14 mouse cellular contexts compared by ENCODE assay signal in genomic region chr1:189860942-189861315, GRCm38 (mm10).
DNase-seq lines count a peak whose midpoint lies in the region; ATAC-seq and TF ChIP-seq lines count a peak whose summit lies in the region.
"Had no signal": no experiment of that assay in that cellular context is flagged by ENCODE, and none has a peak within 500 bp of the region (broad histone marks: within the 10 kb centered on the region; RNA-seq: fewer than 3 reads in every experiment).

No protein-coding gene starts in this region.

- no peak overlapping the region for H3K4me3 ChIP-seq in hindbrain, embryonic 16.5 days (ENCODE audit: low read length)
- H3K4me3 ChIP-seq in hindbrain, embryonic 12.5 days, result no peak overlapping the region
- H3K4me3 ChIP-seq in embryonic facial prominence, embryonic 14.5 days (ENCODE audit: low read depth, low read length), result no peak overlapping the region
- no peak overlapping the region for H3K4me3 ChIP-seq in intestine, embryonic 15.5 days (replicated peaks)
- H3K4me3 ChIP-seq in thymus, adult 2 months (ENCODE audit: control insufficient read depth, insufficient read depth, low read length), result no peak overlapping the region
- H3K4me3 ChIP-seq: limb, embryonic 15.5 days; neural tube, embryonic 15.5 days had no signal

- H3K9ac ChIP-seq in hindbrain, embryonic 16.5 days (ENCODE audit: low read depth, low read length), result no peak overlapping the region
- H3K9ac ChIP-seq in hindbrain, embryonic 12.5 days, result no peak overlapping the region
- peak overlapping the region; percentile 5; the same call in 1 of the 2 replicates for H3K9ac ChIP-seq in embryonic facial prominence, embryonic 14.5 days (ENCODE audit: low read depth, low read length)
- no peak overlapping the region for H3K9ac ChIP-seq in intestine, embryonic 15.5 days
- H3K9ac ChIP-seq: limb, embryonic 15.5 days; neural tube, embryonic 15.5 days had no signal

- no peak for ATAC-seq in hindbrain, embryonic 16.5 days
- ATAC-seq in hindbrain, embryonic 12.5 days (ENCODE audit: low FRiP score), result no peak
- peak; percentile 80 for ATAC-seq in embryonic facial prominence, embryonic 14.5 days (ENCODE audit: low read depth)
- peak; percentile 27; the same call in 1 of the 2 replicates for ATAC-seq in intestine, embryonic 15.5 days
- ATAC-seq: CD4-positive, CD25-positive, alpha-beta regulatory T cell, adult 4 months; midbrain, embryonic 16.5 days had no signal

- no peak overlapping the region for H3K4me2 ChIP-seq in hindbrain, embryonic 16.5 days (ENCODE audit: low read length)
- H3K4me2 ChIP-seq in hindbrain, embryonic 12.5 days (replicated peaks), result no peak overlapping the region
- H3K4me2 ChIP-seq in embryonic facial prominence, embryonic 14.5 days (ENCODE audit: low read depth, low read length), result no peak overlapping the region
- H3K4me2 ChIP-seq in intestine, embryonic 15.5 days (replicated peaks), result no peak overlapping the region
- H3K4me2 ChIP-seq: limb, embryonic 15.5 days; neural tube, embryonic 15.5 days had no signal

- peak; percentile 71 for DNase-seq in embryonic facial prominence, embryonic 14.5 days (ENCODE audit: low spot score)
- peak; percentile 72 for DNase-seq in lung, postnatal 36 days
- no peak for DNase-seq in thymus, adult 2 months
- DNase-seq in adrenal gland, postnatal 36 days, result no peak
- no peak for DNase-seq in layer of hippocampus, adult 18-20 months (ENCODE audit: low spot score in 2 of 2)
- DNase-seq: adrenal gland, adult 2 months; kidney, adult 8-10 months had no signal

- no peaks in the 10 kb centered on the region for H3K36me3 ChIP-seq in hindbrain, embryonic 16.5 days (ENCODE audit: control insufficient read depth, insufficient read depth, low read length)
- H3K36me3 ChIP-seq in hindbrain, embryonic 12.5 days, result no peaks in the 10 kb centered on the region
- peaks cover 73% of the 10 kb centered on the region for H3K36me3 ChIP-seq in embryonic facial prominence, embryonic 14.5 days (ENCODE audit: control insufficient read depth, insufficient read depth, low read length)
- peaks cover 8% of the 10 kb centered on the region for H3K36me3 ChIP-seq in intestine, embryonic 15.5 days
- H3K36me3 ChIP-seq in thymus, adult 2 months (ENCODE audit: control insufficient read depth, insufficient read depth, low read length), result no peaks in the 10 kb centered on the region
- H3K36me3 ChIP-seq: neural tube, embryonic 15.5 days had no signal

- no peaks in the 10 kb centered on the region for H3K27me3 ChIP-seq in hindbrain, embryonic 16.5 days (replicated peaks; ENCODE audit: control insufficient read depth, insufficient read depth, low read length)
- H3K27me3 ChIP-seq in hindbrain, embryonic 12.5 days, result no peaks in the 10 kb centered on the region
- no peaks in the 10 kb centered on the region for H3K27me3 ChIP-seq in embryonic facial prominence, embryonic 14.5 days (replicated peaks; ENCODE audit: control insufficient read depth, insufficient read depth, low read length)
- no peaks in the 10 kb centered on the region for H3K27me3 ChIP-seq in intestine, embryonic 15.5 days (replicated peaks)
- H3K27me3 ChIP-seq in thymus, adult 2 months (ENCODE audit: control insufficient read depth, insufficient read depth, low read length), result no peaks in the 10 kb centered on the region
- H3K27me3 ChIP-seq: limb, embryonic 15.5 days; neural tube, embryonic 15.5 days had no signal

- TF ChIP-seq POLR2A in thymus, adult 2 months (IDR thresholded peaks at IDR 0.05; ENCODE audit: control insufficient read depth, extremely low read depth, insufficient read depth, low read length, poor library complexity), result no peak

- H3K27ac ChIP-seq in hindbrain, embryonic 16.5 days (ENCODE audit: low read depth, low read length), result 0 out of 2 replicates have a peak overlapping the region, but pooled peaks have one; percentile 29
- H3K27ac ChIP-seq in hindbrain, embryonic 12.5 days, result no peak overlapping the region
- peak overlapping the region; percentile 8; the same call in 1 of the 2 replicates for H3K27ac ChIP-seq in embryonic facial prominence, embryonic 14.5 days (replicated peaks; ENCODE audit: low read depth, low read length)
- H3K27ac ChIP-seq in intestine, embryonic 15.5 days, result 0 out of 2 replicates have a peak overlapping the region, but pooled peaks have one; percentile 27
- no peak overlapping the region for H3K27ac ChIP-seq in thymus, adult 2 months (ENCODE audit: control insufficient read depth, insufficient read depth, low read length)
- H3K27ac ChIP-seq: limb, embryonic 15.5 days; neural tube, embryonic 15.5 days had no signal

- H3K4me1 ChIP-seq in hindbrain, embryonic 16.5 days (ENCODE audit: control insufficient read depth, insufficient read depth, low read depth, low read length), result peaks cover 5% of the 10 kb centered on the region
- peaks cover 12% of the 10 kb centered on the region for H3K4me1 ChIP-seq in hindbrain, embryonic 12.5 days
- 0 out of 2 replicates have a peak, but pooled peaks cover 5% of the 10 kb centered on the region for H3K4me1 ChIP-seq in embryonic facial prominence, embryonic 14.5 days (ENCODE audit: control insufficient read depth, insufficient read depth, low read length)
- H3K4me1 ChIP-seq in intestine, embryonic 15.5 days (replicated peaks), result no peaks in the 10 kb centered on the region
- peaks cover 38% of the 10 kb centered on the region for H3K4me1 ChIP-seq in thymus, adult 2 months (replicated peaks; ENCODE audit: control insufficient read depth, insufficient read depth, low read length)
- H3K4me1 ChIP-seq: limb, embryonic 15.5 days had no signal

- H3K9me3 ChIP-seq in hindbrain, embryonic 16.5 days (ENCODE audit: control insufficient read depth, low read length), result no peaks in the 10 kb centered on the region
- no peaks in the 10 kb centered on the region for H3K9me3 ChIP-seq in hindbrain, embryonic 12.5 days (replicated peaks)
- no peaks in the 10 kb centered on the region for H3K9me3 ChIP-seq in embryonic facial prominence, embryonic 14.5 days (ENCODE audit: control insufficient read depth, low read length)
- H3K9me3 ChIP-seq in intestine, embryonic 15.5 days, result no peaks in the 10 kb centered on the region
- H3K9me3 ChIP-seq: limb, embryonic 15.5 days; neural tube, embryonic 15.5 days had no signal

- 73% methylated on average over 12 of the region's 12 CpGs for WGBS in hindbrain, embryonic 16.5 days
- WGBS in hindbrain, embryonic 12.5 days, result 65% methylated on average over 12 of the region's 12 CpGs
- WGBS in embryonic facial prominence, embryonic 14.5 days, result 36% methylated on average over 12 of the region's 12 CpGs
- 59% methylated on average over 12 of the region's 12 CpGs for WGBS in intestine, embryonic 15.5 days
- WGBS in thymus, adult 2 months, result 63% methylated on average over 12 of the region's 12 CpGs

- no peak for TF ChIP-seq CTCF in thymus, adult 2 months (IDR thresholded peaks at IDR 0.05; ENCODE audit: borderline replicate concordance, control insufficient read depth, extremely low read depth, insufficient read depth, low read length, poor library complexity)

Comparison
In these comparisons a context has a peak if more than half of its experiments do, and no peak if none do; other contexts are left out.
1. H3K27ac ChIP-seq: peak in hindbrain, embryonic 16.5 days (single experiment), embryonic facial prominence, embryonic 14.5 days (single experiment) and intestine, embryonic 15.5 days (single experiment); none in hindbrain, embryonic 12.5 days (single experiment) and thymus, adult 2 months (single experiment).
2. ATAC-seq: peak in embryonic facial prominence, embryonic 14.5 days (single experiment) and intestine, embryonic 15.5 days (single experiment); none in hindbrain, embryonic 16.5 days (single experiment) and hindbrain, embryonic 12.5 days (single experiment).
3. DNase-seq: peak in embryonic facial prominence, embryonic 14.5 days (single experiment) and lung, postnatal 36 days (single experiment); none in thymus, adult 2 months (single experiment), adrenal gland, postnatal 36 days (0 of 2) and layer of hippocampus, adult 18-20 months (0 of 2).